Mouse (Mus musculus) heart, postnatal 25 days (tissue): ENCODE results near the gene Uba6. TPM values are rescaled to one million over a fixed set of nuclear protein-coding genes. Genes with fewer than 3 reads are reported as not detected.

Experiments
- DNase-seq: peaks from one replicate; pipeline ENCODE4 v3.0.0; 2022; ENCODE audit warnings: low spot score
- intact Hi-C: fragments of 180-260 bp; cut with DNase I; formaldehyde crosslinking; loops from one replicate; pipeline ENCODE4 v1.15.1; 2025
- total RNA-seq, 2 experiments: library from RNA; stranded (reverse); gene quantifications; 2 replicates each; pipeline ENCODE4 v1.2.3; 2021

The Uba6 gene
- total RNA-seq, 2 experiments from 2014 or later, result 7.0 to 7.2 TPM

DNA sequence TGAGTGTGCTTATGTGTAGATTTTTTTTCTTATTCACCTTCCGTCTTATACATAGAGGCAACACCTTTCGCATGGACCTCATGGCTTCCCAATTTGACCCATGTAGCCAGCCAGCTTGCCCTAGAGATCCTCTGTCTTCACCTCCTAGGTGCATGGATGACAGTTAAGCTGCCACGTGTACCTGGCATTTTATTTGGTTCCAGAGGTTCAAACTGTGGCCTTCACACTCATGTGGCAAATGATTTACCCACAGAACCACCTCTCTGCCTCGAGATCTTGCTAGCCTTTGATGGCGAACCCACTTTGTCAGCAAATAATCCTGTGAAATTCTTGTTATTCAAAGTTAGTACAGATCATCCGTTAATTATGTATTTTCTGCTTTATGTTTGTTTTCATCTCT is 88.6 kb downstream of the Uba6 start:
- intact Hi-C loops, result no loop called here
- DNase-seq, result no peak

DNA sequence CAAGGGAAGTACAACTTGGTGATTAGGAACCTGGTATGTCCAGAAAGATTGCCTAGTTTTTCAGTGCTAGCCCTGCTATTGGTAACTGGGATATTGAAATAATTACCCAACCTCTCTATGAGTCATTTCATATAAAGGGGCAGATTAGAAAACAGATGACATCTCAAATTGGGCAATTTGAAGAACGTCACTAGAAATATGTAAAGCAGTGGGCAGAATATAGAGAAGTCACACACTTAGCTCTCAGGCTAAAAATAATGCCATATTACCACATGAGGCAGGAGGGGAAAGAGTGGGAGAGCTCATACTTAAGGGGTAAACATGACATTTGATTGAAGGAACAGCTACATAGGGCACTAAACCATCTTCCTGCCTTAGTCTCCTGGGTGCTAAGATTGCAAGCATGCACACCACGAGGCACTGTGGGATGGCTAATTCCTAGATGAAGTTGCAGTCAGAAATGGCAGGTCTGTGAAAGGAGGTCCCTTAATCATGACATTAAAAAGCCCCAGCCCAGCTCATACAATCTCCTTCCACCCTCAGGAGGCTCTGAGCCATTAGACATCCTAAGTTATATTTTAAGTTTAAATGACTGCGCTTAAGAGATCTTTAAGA is 93.8 kb downstream of the Uba6 start:
- no peak for DNase-seq
- intact Hi-C loops, result no loop called here

DNA sequence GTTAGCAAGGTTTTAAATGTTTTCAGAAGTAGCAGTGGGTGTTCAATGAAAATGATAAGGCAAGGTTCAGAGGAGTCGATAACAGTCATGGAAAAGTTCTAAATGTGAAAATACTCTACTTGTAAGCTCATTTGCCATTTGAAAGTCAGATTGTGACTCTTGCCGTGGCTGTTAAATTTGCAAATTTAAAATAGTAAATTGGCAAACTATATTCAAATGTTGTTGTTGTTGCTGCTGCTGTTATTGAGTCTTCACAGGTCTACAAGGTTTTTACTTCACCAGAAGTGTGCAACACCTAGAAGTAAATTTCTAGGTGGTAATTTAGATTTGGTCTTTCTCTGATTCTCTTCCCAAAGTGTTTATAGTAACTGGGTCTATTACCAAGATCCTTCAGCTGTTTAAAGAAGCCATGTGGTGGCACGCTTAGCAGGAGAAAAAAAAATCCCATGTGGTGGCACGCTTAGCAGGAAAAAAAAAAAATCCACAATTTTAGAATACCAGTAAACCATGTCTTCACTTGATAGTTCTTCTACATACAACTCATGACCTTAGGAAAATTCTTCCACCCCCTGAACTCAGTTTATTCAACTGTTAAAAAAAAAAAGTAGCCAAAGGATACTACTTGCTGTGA is 99.7 kb downstream of the Uba6 start:
- intact Hi-C loops, result no loop called here
- no peak for DNase-seq

DNA sequence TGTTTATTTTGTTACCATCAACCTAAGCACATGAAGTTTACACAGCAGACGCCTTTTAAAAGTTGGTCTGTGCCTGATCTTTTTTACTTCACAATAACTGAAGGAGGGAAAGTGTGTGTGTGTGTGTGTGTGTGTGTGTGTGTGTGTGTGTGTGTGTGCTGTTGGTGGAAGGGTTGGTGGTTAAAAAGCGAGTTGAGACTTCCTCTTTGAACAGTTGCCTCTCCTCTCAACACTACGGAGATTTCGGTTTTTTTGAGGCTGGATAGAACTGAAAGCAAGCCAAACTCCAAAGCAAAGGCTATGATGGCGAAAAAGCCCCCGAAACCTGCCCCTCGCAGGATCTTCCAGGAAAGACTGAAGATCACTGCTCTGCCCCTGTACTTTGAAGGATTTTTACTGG is 101.1 kb downstream of the Uba6 start, which contains the start of gene Stap1:
Gene Stap1, plus strand, starts transcription at position 209 of the 400 bp plus-strand sequence.
- no peak for DNase-seq
- intact Hi-C loops, result no loop called here

DNA sequence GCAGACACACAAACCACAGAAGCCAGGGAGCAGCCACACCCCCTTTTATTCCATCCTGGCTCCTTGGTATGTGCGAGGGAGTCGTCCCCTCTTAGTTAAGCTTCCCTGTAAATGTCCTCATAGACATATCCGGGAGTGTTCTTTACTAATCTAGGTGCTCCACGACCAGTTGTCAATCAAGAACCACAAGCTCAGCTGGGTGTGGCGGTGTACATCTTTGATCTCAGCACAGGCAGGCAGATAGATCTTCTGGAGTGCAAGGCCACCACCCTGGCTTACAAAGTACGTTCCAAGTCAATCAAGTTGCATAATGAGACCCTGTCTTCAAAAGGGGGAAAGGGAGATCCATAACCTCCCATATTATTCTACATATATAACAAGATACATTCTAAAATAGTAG is 103.5 kb downstream of the Uba6 start:
- intact Hi-C loops, result loop anchor here (5.0 to 10.0 kb wide), 4 partner anchors 48 to 736 kb away; partner anchors contain the start of genes Uba6 and Ythdc1
- DNase-seq, result no peak

DNA sequence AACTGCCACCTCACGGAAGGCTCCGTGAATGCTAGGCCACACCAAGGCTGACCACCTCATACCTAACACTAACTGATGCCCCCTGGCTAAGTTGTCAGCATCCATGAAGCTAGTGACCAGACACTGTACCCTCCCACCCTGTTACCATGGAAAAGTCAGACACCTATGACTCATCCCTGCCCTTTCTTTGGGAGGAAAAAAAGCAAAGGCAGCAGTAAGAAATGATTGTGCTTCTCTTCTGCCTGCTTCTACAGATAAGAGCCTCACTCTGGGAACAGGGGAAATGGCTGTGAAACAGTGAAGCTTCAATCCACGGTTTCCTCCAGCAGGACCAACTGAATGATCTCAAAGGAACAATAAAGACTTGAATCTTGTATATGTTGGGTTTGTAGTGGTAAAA is 104.2 kb downstream of the Uba6 start:
- DNase-seq, result no peak
- intact Hi-C loops, result loop anchor here (5.0 to 10.0 kb wide), 4 partner anchors 49 to 736 kb away; partner anchors contain the start of genes Uba6 and Ythdc1

DNA sequence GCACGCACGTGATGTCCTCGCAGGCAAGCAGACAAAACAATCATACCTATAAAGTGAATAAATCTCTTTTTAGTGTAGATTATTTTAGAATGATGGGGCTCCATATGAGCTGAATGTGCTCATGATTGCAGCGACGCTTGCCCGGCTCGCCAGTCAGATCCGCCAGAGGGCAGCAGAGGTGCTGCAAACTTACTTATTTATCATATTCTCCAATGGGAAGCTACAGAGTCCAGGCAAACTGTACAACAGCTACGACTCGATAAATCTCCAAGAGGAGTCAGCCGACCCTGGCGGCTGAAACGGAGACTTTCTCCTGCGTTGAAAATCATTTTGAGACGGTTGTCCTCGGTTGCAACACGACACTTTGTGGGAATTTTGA is 106.1 kb downstream of the Uba6 start:
- intact Hi-C loops, result loop anchor here (5.0 to 10.0 kb wide), 4 partner anchors 51 to 738 kb away; partner anchors contain the start of genes Uba6 and Ythdc1
- peak; percentile 64 for DNase-seq

DNA sequence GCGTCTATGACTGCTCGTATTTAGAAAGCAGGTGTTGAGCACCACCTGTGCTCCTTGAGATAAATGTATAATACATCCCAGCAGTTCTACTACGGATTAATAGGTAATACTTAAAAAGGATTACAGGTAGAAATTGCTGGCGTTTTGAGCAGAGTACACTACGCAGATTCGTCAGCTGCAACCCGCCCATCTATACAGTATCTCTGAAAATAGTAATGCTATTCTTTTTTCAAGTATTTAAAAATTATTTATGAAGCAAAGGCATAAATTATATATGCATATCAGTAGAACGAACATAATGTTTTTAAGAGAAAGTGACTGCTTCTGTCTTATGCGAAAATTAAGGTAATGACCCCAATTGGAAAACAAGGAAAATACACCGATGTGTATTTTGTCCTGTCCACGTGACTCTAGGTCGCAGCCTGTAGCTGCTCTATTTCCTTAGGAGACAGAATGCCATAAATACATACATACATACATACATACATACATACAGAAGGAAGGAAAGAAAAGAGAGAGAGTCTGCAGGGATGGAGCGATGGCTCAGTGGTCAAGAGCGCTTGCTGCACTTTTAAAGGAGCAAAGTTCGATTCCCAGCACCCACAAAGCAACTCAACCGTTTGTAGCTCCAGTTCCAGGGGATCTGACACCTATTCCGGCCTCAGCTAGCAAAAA is 106.6 kb downstream of the Uba6 start:
- no peak for DNase-seq
- intact Hi-C loops, result loop anchor here (5.0 to 10.0 kb wide), 4 partner anchors 51 to 739 kb away; partner anchors contain the start of genes Uba6 and Ythdc1

DNA sequence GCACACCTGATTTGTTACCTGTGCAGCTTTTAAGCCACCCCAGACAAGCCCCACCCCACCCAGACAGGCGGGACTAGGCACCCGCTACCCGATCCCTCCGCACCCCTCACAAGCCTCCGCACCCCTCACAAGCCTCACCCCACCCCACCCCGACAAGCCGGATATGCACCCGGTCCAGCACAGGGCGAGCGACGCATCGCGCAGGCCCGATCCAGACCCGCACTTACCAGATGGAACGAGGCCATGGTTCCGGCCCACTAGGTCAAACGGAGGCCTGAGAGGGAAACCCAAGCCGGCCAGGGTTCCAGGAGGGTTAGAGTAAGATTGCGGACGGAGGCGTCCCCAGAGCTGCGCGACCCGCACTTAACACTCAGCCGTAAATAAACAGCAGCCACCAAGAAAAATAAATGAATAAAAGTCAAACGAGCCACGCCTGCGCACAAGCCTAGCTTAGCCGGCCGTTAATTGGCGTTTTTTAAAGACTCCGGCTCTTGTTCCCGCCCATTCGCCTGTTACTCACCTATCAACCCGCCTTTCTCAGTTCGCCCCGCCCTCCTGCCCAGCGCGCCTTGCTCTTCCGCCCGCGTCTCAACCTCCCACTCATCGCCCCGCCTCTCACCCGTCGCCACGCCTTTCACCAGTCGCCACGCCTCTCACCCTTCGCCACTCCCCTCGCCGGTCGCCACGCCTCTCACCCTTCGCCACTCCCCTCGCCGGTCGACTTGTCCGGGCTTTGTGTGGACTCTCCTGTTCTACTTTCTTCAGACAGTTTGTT is 107.3 kb downstream of the Uba6 start, which contains the start of gene Cenpc1:
Gene Cenpc1, minus strand, starts transcription at position 483 of the 775 bp plus-strand sequence.
- intact Hi-C loops, result loop anchor here (5.0 to 10.0 kb wide), 4 partner anchors 52 to 740 kb away; partner anchors contain the start of genes Uba6 and Ythdc1
- DNase-seq, result peak; percentile 92

DNA sequence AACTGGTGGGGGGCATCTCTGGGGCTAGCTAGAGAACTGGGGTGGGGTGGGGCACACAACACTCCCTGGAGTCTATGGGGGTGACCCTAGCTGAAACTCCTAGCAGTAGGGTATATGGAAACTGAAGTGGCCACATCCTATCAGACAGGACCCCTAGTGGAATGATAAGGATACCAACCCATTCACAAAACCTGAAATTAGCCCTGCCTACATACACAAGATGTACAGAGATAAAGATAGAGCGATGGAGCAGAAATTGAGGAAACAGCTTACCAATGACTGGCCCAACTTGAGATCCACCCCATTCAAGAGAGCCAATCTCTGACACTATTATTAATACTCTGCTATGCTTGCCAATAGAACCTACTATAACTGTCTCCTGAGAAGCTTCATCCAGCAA is 109.1 kb downstream of the Uba6 start:
- no peak for DNase-seq
- intact Hi-C loops, result loop anchor here (10.0 kb wide), 1 partner anchor 741 kb away; the partner anchor contains the start of gene Ythdc1

Other genes starting within 250 kb of the Uba6 start
- gene Cenpc1, start 107.2 kb downstream of the Uba6 start, total RNA-seq, result 1 to 10 TPM; 5.2 to 5.4 TPM
- under 1 TPM; 0.16 to 0.31 TPM for gene Stap1, start 101.1 kb downstream of the Uba6 start, total RNA-seq
- under 1 TPM; 0.47 to 0.59 TPM for gene Gnrhr, start 25.1 kb upstream of the Uba6 start, total RNA-seq
- gene Tmprss11c, start 116.5 kb upstream of the Uba6 start, total RNA-seq, result not detected
- not detected for gene Tmprss11d, start 200.6 kb upstream of the Uba6 start, total RNA-seq